Mouse (Mus musculus) heart, adult 18-20 months (tissue): ENCODE measurements around the gene Rapgef1. TPM values are rescaled to one million over a fixed set of nuclear protein-coding genes. Genes with fewer than 3 reads are reported as not detected.

Source experiments
- DNase-seq, 2 experiments: peaks; one replicate each; pipeline ENCODE4 v3.0.0; 2021 to 2022; ENCODE audit warnings: mixed read lengths in 1 of 2
- total RNA-seq, 2 experiments: library from RNA; stranded (reverse); gene quantifications; 2 replicates each; pipeline ENCODE4 v1.2.3; 2021

Rapgef1 gene
- total RNA-seq, 2 experiments from 2014 or later, result 100.0 to 108 TPM

GRCm38 (mm10) chr2:29623247-29624090, 3.9 kb downstream of the Rapgef1 start:
- peak in 1 of 2 experiments; percentile 17 for DNase-seq

GRCm38 (mm10) chr2:29624091-29624608, 4.6 kb downstream of the Rapgef1 start:
- DNase-seq, result peak in 1 of 2 experiments; percentile 50

- DNase-seq, result peak; percentile 85 to 89
Observed at GRCm38 (mm10) chr2:29624739-29625138, 5.2 kb downstream of the Rapgef1 start.

DNA sequence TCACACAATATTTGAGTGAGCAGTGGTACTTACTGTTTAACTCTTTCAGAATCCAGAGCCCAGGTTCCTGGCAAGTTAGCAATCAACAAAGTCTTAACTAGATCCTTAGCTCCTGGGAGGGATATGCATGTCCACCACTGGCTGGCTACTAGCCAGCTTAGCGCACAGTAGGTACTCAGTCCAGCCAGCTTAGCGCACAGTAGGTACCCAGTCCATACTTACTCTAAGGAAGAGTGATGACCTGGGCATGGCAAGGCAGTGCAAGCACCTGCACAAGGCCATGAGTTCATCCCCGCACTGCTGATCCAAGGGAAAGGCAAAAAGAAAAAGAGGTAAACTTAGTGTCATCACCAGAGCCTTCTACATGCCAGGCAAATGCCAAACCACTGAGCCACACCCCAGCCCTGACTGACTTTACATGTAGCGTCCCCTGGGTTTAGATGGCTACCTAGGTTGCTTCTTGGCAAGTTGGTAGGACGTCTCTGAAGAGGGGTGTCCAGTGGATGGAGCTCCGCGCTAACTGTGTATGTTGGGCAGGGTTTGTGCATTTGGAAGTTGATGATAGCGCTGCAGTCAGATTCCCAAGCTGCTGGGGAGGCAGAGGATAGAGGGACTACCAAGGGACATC, 6.2 kb downstream of the Rapgef1 start:
- DNase-seq, result peak in 1 of 2 experiments; percentile 11

DNA sequence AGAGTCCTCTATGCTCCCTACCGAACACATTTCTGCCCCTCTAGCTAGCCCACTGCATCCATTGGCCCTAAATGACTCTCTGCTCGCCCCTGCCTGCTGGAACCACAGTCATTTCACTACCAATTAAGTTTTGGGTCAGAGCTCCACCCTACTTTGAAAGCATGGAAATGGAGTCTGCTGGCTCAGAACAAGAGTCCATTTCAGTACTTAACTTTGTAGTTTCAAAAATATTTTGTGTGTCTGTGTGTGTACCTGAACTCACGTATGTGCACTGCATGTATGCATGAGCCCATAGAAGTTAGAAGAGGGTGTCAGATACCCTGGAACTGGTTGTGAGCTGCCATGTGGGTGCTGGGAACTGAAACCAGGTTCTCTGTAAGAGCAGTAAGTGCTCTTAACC, 7.8 kb downstream of the Rapgef1 start:
- no peak for DNase-seq

GRCm38 (mm10) chr2:29628186-29628585, 8.7 kb downstream of the Rapgef1 start:
- DNase-seq, result peak; percentile 57 to 73

DNA sequence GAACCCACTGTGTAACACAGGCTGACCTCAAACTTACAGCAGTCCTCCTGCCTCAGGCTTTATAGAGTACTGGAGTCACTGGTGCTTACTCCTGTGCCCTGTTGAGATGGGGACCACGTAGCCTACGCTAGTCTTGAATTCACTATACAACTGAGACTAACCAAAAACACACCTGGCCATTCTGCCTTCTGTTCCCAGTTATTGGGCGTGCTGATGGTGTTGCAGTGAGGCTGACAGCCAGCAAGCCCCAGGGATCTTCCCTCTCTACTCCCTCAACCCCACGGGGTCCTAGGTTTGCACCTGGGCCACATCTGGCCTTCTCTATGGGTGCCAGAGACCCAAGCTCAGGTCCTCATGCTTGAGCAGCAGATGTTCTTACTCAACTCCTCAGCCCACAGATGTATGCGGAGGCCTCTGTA, 9.3 kb downstream of the Rapgef1 start:
- DNase-seq, result peak in 1 of 2 experiments; percentile 21

DNA sequence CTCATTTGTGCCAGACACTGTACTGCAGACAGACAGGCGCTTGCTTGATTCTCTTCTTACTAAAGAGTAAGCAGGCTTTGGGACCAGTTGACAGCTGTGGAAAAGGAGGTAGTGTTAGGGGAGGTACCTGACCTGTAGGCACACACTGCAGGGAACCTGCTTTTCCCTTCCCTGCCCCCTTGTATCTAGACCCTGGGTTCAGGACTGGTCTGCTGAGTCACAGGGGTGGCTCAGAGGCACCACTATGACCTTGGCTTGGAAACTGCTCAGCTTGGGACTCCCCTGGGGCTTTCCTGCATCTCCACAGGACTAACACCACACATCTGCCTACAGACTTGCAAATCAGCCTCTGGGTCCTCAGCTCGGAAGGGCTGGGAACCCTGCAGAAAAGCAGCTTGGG, 9.8 kb downstream of the Rapgef1 start:
- peak; percentile 45 to 55 for DNase-seq

DNA sequence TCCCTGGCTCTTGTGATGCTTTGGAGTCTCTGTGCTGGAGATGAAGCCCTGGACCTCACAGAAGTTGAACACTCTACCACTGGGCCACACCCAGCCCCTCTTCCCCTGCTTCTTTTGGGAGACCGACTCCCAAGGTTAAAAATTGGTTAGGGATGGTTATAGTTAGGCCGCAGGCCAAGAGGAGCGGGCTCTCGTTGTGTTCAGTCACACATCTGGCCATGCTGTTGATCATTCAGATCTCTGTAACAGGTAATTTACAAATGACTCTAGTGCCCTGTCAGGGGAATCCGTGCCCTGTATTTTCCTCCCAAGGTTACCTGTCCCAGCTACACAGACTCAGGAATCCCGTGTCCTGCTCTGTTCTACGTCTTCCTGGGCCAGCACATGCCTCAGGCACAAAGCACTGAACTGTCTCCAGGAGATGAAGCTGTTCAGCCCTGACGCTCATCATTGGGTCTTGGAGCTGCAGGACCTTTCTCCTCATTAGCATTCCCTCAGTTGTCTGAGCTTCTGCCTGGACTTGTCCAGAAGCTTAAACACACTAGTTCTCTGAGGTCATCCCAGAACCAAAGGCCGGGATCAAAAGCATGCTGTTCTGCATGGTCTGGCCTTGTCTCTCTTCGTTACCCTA, 10.7 kb downstream of the Rapgef1 start:
- DNase-seq, result peak in 1 of 2 experiments; percentile 14

DNA sequence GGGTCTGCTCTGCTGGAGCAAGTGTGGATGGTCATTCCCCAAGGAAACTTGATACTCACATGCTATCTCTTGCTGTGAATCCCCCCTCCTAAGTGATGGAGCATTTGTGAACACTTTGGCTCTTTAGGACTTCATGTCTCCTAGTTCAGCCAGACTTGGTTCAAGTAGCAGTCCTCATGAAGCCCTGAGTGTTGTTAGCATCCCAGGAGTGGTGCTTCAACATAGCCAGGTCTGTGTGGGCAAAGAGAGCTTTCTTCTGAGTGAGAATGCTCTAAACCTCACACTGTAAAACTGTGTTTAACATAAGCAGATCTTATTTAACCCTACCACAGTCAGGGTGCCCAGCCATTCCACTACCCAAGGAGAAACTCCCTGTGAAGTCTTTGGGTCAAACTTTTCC, 11.5 kb downstream of the Rapgef1 start:
- no peak for DNase-seq

DNA sequence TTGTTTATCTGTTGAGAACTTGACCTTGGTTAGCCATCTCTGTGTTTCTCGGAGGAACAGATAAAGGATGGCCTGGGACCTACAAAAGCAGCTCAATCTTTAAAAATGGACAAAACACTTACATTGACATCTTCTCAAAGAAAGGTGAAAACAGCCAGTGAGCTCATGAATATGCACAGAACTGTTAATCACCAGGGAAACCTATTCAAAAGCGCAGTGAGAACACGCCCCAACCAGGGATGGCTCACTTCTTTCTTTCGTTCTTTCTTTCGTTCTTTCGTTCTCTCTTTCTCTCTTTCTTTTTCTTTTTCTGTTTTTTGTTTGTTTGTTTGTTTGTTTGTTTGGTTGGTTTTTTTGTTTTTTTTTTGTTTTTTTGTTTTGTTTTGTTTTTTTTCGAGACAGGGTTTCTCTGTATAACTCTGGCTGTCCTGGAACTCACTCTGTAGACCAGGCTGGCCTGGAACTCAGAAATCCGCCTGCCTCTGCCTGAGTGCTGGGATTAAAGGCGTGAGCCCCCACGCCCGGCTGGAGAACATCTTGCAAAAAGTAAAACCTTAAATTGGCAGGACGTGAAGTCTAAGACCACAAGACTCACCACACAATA, 12.1 kb downstream of the Rapgef1 start:
- peak in 1 of 2 experiments; percentile 1 for DNase-seq

GRCm38 (mm10) chr2:29632168-29632662, 12.7 kb downstream of the Rapgef1 start:
- DNase-seq, result peak in 1 of 2 experiments; percentile 17

DNA sequence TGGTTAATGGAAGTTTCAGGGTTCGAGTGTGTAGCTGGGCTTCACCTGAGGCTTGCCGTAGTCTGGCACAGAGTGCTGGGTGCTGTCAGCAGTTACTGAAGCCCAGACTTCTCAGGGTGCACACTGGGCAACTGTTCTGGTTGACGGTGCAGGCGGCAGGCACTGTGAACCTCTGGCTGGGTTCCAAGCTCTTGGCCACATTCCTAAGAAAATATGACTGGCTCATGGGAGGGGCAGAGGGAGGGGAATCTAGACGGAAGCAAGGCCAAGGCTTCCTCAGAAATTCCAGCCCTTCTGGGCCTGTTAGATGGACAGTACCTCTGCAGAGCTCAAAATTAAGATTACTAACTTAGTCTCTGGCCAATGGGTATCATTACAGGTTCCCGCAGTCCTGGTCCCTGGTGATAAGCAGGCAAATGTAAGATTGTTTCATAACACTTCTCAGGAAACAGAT, 13.6 kb downstream of the Rapgef1 start:
- peak; percentile 93 for DNase-seq

DNA sequence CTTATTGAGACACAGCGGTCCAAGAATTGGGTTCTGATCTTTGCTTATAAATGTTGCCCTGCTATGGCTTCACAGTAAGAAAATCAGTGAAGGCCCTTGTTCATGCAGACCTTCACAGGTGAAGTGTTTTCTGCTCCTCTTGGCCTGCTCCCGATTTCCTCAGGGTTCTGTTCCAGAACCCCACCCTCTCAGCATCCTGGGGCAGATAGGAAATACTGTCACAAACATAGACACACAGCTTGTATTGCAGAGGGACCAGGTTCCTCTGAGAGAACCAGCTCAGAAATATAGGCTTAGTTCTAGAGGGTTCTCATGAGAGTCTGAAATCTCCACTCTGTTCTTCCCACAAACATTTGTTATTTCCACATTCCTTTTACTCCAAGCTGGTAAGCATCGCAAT, 14.3 kb downstream of the Rapgef1 start:
- peak; percentile 29 to 56 for DNase-seq

DNA sequence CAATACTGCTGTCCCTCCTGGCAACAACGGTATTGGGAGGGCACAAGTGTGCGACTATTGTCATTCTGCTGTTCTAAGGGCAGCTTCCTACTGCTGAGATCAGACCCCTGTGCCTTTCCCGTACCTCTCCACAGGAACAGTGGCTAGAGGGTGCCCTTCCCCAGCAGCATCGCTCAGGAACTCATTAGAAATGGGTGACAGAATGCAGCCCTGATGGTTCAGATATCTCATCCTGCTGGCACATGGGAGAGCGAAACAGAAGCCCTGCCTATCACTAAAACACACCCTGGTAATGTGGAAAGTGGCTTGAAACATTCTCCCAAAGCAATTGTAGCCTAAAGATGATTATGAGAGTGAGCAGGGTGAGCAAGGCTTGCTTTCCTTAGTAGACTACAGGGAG, 15.0 kb downstream of the Rapgef1 start:
- no peak for DNase-seq

- no peak for DNase-seq
Observed at GRCm38 (mm10) chr2:29635966-29636507, 16.5 kb downstream of the Rapgef1 start.

GRCm38 (mm10) chr2:29637528-29637927, 18.0 kb downstream of the Rapgef1 start:
- DNase-seq, result no peak

DNA sequence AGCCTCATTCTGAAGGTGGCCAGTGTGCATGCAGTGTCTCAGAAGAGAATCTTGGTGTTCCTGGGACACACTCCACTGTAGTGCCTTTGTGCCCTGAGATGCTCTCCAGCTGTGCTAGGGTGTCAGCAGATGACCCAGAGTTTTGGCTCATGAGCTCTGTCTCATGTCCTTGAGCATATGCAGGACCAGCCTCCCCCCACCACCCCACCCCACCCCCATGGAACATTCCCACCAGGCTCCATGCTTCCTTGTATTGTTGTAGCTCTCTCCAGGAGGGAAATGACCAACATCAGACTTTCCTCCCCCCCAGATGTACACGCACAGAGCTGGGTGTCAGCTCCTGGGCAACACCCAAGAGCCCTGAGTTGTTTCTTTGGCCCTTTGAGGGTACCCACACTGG, 19.9 kb downstream of the Rapgef1 start:
- DNase-seq, result peak in 1 of 2 experiments; percentile 73

DNA sequence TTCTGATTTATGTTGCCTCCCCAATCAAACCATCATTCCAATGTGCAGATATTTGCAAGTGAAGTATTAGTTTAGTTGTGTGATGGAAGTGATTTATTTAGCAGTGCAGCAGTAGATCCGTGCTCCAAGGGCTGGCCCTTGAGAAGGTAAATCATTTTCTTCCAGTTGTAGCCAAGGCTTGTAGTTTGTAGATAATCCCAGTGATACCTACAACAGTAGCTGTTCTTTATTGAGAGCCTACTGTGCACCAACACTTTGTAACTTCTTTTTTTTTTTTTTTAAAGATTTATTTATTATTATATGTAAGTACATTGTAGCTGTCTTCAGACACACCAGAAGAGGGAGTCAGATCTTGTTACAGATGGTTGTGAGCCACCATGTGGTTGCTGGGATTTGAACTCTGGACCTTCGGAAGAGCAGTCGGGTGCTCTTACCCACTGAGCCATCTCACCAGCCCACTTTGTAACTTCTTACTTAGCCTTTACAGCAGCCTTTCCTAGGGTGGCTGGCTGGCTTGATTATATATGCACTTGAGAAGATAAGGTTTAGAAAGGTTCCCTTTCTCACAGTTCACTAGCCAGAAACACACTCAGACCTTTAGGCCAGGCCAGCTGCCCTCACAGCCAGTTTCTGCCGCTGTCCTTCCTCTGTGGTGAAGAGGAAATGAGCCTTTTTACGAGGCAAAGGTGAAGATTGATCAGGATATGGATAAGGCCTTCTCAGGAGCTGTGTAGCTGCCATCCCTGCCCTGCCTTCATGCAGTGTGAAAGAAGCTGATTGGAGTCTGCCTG, 20.6 kb downstream of the Rapgef1 start:
- no peak for DNase-seq

DNA sequence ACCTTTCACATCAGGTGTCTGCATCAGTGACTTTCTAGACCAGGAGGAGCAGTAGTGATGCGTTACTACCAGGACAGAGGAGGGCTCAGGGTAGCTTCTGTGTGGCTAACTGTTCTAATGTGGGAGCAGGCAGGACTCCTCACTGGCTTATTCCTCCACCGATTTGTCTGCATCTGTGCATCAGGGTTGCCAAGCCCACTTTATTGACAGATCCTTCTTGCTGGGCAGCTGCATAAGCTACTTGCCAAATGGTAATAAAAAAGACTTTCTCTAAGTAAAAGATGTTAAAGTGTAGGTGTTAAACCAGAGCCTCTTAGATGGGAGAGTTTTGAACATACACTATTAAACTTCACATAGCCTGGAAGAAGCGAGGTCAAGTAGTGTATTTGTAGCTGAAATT, 22.2 kb downstream of the Rapgef1 start:
- DNase-seq, result no peak

GRCm38 (mm10) chr2:29643418-29643817, 23.9 kb downstream of the Rapgef1 start:
- DNase-seq, result peak; percentile 60 to 85
